Mouse (Mus musculus) bone marrow, adult 2 months (tissue): ENCODE results near the gene Kcna10.

Experiments
- CTCF ChIP-seq: fragments of 200-500 bp; IDR thresholded peaks from 2 replicates; pipeline ENCODE4 v1.5.1; 2011; ENCODE audit warnings: low read length, control low read depth; ENCODE audit not compliant: control insufficient read depth, insufficient read depth
- POLR2A ChIP-seq: fragments of 200-500 bp; IDR thresholded peaks from 2 replicates; pipeline ENCODE4 v1.6.1; 2011; ENCODE audit warnings: low read depth, mild to moderate bottlenecking, control low read depth, low read length, borderline replicate concordance; ENCODE audit not compliant: control insufficient read depth

- TF ChIP-seq CTCF (no peak), POLR2A (no peak)
Measured at GRCm38 (mm10) chr3:107175486-107175885, 7.4 kb upstream of the Kcna10 start.
